Mouse (Mus musculus): ENCODE measurements at regions not wholly inside any gene's neighbourhood (a gene's known extent, or its start where the extent isn't known, plus 50 kb on each side); places are given as distances from the start of the nearest gene placed in this dataset.

DNA sequence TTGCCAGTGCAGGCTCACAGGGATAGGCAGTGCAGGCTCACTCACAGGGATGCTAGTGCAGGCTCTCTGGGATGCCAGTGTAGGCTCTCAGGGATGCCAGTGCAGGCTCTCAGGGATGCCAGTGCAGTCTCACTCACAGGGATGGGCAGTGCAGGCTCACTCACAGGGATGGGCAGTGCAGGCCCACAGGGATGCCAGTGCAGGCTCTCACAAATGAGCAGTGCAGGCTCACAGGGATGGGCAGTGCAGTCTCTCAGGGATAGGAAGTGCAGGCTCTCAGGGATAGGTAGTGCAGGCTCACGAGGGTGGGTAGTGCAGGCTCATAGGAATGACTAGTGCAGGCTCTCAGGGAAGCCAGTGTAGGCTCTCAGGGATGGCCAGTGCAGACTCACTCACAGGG, 99.6 kb downstream of the Lyplal1 start:
- DNase-seq: no peak
- intact Hi-C loops (cut with DNase I): no loop called here

DNA sequence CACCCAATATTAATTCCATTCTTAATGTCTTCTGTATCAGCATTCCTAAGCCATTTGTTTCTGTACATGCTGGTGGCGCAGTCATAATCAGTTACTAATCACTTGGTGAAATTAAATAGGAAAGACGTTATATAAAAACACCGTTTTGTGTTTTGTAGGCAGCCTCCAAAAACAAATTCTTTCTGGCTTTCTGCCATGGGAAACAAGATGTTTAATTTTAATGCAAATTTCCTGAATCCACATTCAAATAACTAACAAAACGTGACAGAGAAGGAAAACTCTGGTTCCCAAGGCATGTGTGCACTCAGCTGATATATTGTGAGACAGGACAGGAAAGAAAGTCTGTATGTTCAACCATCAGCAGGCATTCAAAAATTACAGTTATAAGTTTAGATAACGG, 97.6 kb downstream of the Lyplal1 start:
- no peak for DNase-seq
- intact Hi-C loops (cut with DNase I): no loop called here

- intact Hi-C loops (cut with DNase I): no loop called here
- no peak for DNase-seq
These were observed 85.2 kb downstream of the Lyplal1 start for GRCm38 (mm10) chr1:186031951-186032350.

DNA sequence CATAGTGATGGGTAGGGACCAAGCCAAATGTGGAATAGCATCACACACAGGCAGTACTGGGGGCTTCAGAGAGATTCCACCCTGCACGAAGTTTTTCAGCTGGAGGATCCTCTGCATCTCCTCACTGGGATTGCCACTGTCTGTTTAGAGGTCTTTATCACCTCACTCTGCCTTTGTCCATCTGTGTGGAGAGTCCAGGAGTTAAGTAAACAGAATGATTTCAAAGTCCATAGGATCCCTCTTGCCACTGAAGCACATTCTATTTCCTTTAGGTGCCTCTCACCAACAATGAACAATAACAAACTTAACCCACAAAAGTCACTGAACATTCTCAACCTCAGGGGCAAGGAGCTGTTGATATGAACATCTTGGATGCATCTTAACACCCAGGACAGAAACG, 82.7 kb downstream of the Lyplal1 start:
- no peak for DNase-seq
- intact Hi-C loops (cut with DNase I): no loop called here

Measured in left cerebral cortex, postnatal 4 days (tissue).